9 mouse cellular contexts compared by ENCODE assay signal in genomic region chr2:168740496-168740895, GRCm38 (mm10). TPM values are rescaled to one million over a fixed set of nuclear protein-coding genes. Genes with fewer than 3 reads are reported as not detected.
DNase-seq lines count a peak whose midpoint lies in the region; ATAC-seq and TF ChIP-seq lines count a peak whose summit lies in the region.
"Had no signal": no experiment of that assay in that cellular context is flagged by ENCODE, and none has a peak within 500 bp of the region (broad histone marks: within the 10 kb centered on the region; RNA-seq: fewer than 3 reads in every experiment).

No protein-coding gene starts in this region.

- H3K4me3 ChIP-seq in heart, embryonic 11.5 days (ENCODE audit: low read depth, low read length): peak overlapping the region; percentile 71; the same call in 1 of the 2 replicates
- peak overlapping the region; percentile 76 to 97 for H3K4me3 ChIP-seq in ES-E14 (ENCODE audit: insufficient read depth in 1 of 2, low read depth in 1 of 2, low read length in 2 of 2, poor library complexity in 1 of 2, severe bottlenecking in 1 of 2)
- H3K4me3 ChIP-seq in hindbrain, embryonic 11.5 days (ENCODE audit: low read depth, low read length): peak overlapping the region; percentile 82; the same call in 1 of the 2 replicates
- H3K4me3 ChIP-seq in liver, postnatal 0 days (ENCODE audit: low read depth, low read length): no peak overlapping the region

- H3K4me1 ChIP-seq in heart, embryonic 11.5 days (ENCODE audit: control insufficient read depth, insufficient read depth, low read length): no peaks in the 10 kb centered on the region
- H3K4me1 ChIP-seq in ES-E14 (ENCODE audit: control insufficient read depth in 2 of 2, insufficient read depth in 2 of 2, low read length in 2 of 2, poor library complexity in 1 of 2): peaks cover 2 to 11% of the 10 kb centered on the region in 2 experiments; a peak in 2 of 4 replicates
- H3K4me1 ChIP-seq in hindbrain, embryonic 11.5 days (replicated peaks; ENCODE audit: control insufficient read depth, insufficient read depth, low read length): no peaks in the 10 kb centered on the region
- no peaks in the 10 kb centered on the region for H3K4me1 ChIP-seq in liver, postnatal 0 days (ENCODE audit: insufficient read depth)

- no peak for ATAC-seq in heart, embryonic 11.5 days (replicated peaks; ENCODE audit: insufficient number of reproducible peaks, low FRiP score, low TSS enrichment)
- no peak for ATAC-seq in hindbrain, embryonic 11.5 days (ENCODE audit: low FRiP score)
- ATAC-seq in liver, postnatal 0 days: no peak
- no peak for ATAC-seq in monocyte, adult 5-6 weeks (replicated peaks; ENCODE audit: insufficient number of reproducible peaks, low FRiP score, low TSS enrichment, poor library complexity, severe bottlenecking)

- H3K27ac ChIP-seq in heart, embryonic 11.5 days (ENCODE audit: low read depth, low read length): no peak overlapping the region
- no peak overlapping the region for H3K27ac ChIP-seq in ES-E14 (ENCODE audit: insufficient read depth, low read depth, low read length, poor library complexity, severe bottlenecking)
- H3K27ac ChIP-seq in hindbrain, embryonic 11.5 days (ENCODE audit: low read depth, low read length): no peak overlapping the region
- H3K27ac ChIP-seq in liver, postnatal 0 days (ENCODE audit: low read depth): no peak overlapping the region

- peaks cover 2% of the 10 kb centered on the region; the same call in 1 of the 2 replicates for H3K9me3 ChIP-seq in heart, embryonic 11.5 days (replicated peaks; ENCODE audit: control insufficient read depth, low read length)
- no peaks in the 10 kb centered on the region for H3K9me3 ChIP-seq in ES-E14 (ENCODE audit: control insufficient read depth, insufficient read depth, low read depth, low read length)
- no peaks in the 10 kb centered on the region for H3K9me3 ChIP-seq in hindbrain, embryonic 11.5 days (ENCODE audit: control insufficient read depth, low read length)
- H3K9me3 ChIP-seq in liver, postnatal 0 days (ENCODE audit: low read length): no peaks in the 10 kb centered on the region

- H3K4me2 ChIP-seq in heart, embryonic 11.5 days: peak overlapping the region; percentile 82; the same call in 1 of the 2 replicates
- H3K4me2 ChIP-seq in hindbrain, embryonic 11.5 days (replicated peaks; ENCODE audit: low read depth, low read length): 0 out of 2 replicates have a peak overlapping the region, but pooled peaks have one; percentile 76
- peak overlapping the region; percentile 74; the same call in 1 of the 2 replicates for H3K4me2 ChIP-seq in liver, postnatal 0 days (ENCODE audit: low read depth, low read length)

- H3K9ac ChIP-seq in heart, embryonic 11.5 days (ENCODE audit: low read depth, low read length): no peak overlapping the region
- 0 out of 2 replicates have a peak overlapping the region, but pooled peaks have one; percentile 19 for H3K9ac ChIP-seq in ES-E14 (ENCODE audit: insufficient read depth, low read depth, low read length, poor library complexity, severe bottlenecking)
- H3K9ac ChIP-seq in hindbrain, embryonic 11.5 days (ENCODE audit: low read depth, low read length): no peak overlapping the region
- H3K9ac ChIP-seq in liver, postnatal 0 days (replicated peaks): no peak overlapping the region

- no peak for TF ChIP-seq EP300 in liver, postnatal 0 days (IDR thresholded peaks at IDR 0.05; ENCODE audit: low read depth)

- in situ Hi-C loops in ES-E14 (cut with MboI; ENCODE audit: low sequenced_read_pairs in 2 of 2, unreplicated experiment in 2 of 2): no loop called here

- no peak for DNase-seq in heart, adult 8-10 months (ENCODE audit: low spot score)
- no peak for DNase-seq in ES-E14 (ENCODE audit: low read depth, low spot score)
- DNase-seq in hindbrain, embryonic 11.5 days (ENCODE audit: low spot score): no peak
- DNase-seq in liver, postnatal 0 days: no peak
- DNase-seq in urinary bladder, postnatal 25 days (ENCODE audit: low spot score): no peak
- no peak for DNase-seq in frontal cortex, postnatal 10 days (ENCODE audit: low spot score in 2 of 2)

- no peaks in the 10 kb centered on the region for H3K27me3 ChIP-seq in heart, embryonic 11.5 days (ENCODE audit: control insufficient read depth, insufficient read depth, low read length)
- H3K27me3 ChIP-seq in hindbrain, embryonic 11.5 days (ENCODE audit: control insufficient read depth, insufficient read depth, low read length): no peaks in the 10 kb centered on the region
- H3K27me3 ChIP-seq in liver, postnatal 0 days (ENCODE audit: insufficient read depth, low read length): peaks cover 11% of the 10 kb centered on the region; the same call in 1 of the 2 replicates

- no peaks in the 10 kb centered on the region for H3K36me3 ChIP-seq in heart, embryonic 11.5 days (ENCODE audit: control insufficient read depth, insufficient read depth, low read length)
- H3K36me3 ChIP-seq in ES-E14 (ENCODE audit: control insufficient read depth, insufficient read depth, low read length, poor library complexity, severe bottlenecking): no peaks in the 10 kb centered on the region
- H3K36me3 ChIP-seq in hindbrain, embryonic 11.5 days (ENCODE audit: control insufficient read depth, insufficient read depth, low read length): no peaks in the 10 kb centered on the region
- H3K36me3 ChIP-seq in liver, postnatal 0 days (replicated peaks; ENCODE audit: insufficient read depth, low read length): no peaks in the 10 kb centered on the region

- no peak for TF ChIP-seq CTCF in liver, postnatal 0 days (IDR thresholded peaks at IDR 0.05; ENCODE audit: low read depth)

- WGBS in heart, embryonic 11.5 days (ENCODE audit: insufficient replicate concordance): 82% methylated on average over 10 of the region's 10 CpGs
- WGBS in hindbrain, embryonic 11.5 days: 91% methylated on average over 10 of the region's 10 CpGs
- 81% methylated on average over 10 of the region's 10 CpGs for WGBS in liver, postnatal 0 days (ENCODE audit: insufficient replicate concordance)

TF ChIP-seq in ES-E14, 5 proteins besides CTCF, POLR2A, EP300 and RAD21:
- no peak for TF ChIP-seq ZC3H11A (IDR thresholded peaks at IDR 0.05; ENCODE audit: borderline replicate concordance, low read depth, low read length)
- no peak for TF ChIP-seq MAFK (IDR thresholded peaks at IDR 0.05; ENCODE audit: insufficient read depth, low read depth, low read length)
- no peak for TF ChIP-seq CHD2 (IDR thresholded peaks at IDR 0.05; ENCODE audit: low read depth, low read length)
- no peak for TF ChIP-seq ZNF384 (IDR thresholded peaks at IDR 0.05; ENCODE audit: low read depth, low read length)
- TF ChIP-seq HCFC1 (IDR thresholded peaks at IDR 0.05; ENCODE audit: borderline replicate concordance, insufficient read depth, low read length): no peak

RNA-seq across cellular contexts. Expression of gene Atp9a, which starts 1.7 kb away (rescaled TPM):
- polyA plus RNA-seq in heart, embryonic 11.5 days (2014; fragmentation: Nextera tagmentation; extraction: Ambion mirVana): 7.5 and 9.4 TPM in 2 replicates
- total RNA-seq in heart, adult 8-10 months (2022): 10 to 100 TPM; 53.2 to 63.6 (median 56.8) TPM
- 41.5 and 84.5 TPM in 2 replicates for total RNA-seq in ES-E14 (2012; rRNA removed)
- polyA plus RNA-seq in hindbrain, embryonic 11.5 days (2014; fragmentation: Nextera tagmentation; extraction: Ambion mirVana): 12.8 and 14.6 TPM in 2 replicates
- polyA plus RNA-seq in liver, postnatal 0 days (2015; fragmentation: Nextera tagmentation; extraction: Ambion mirVana): 7.3 and 7.8 TPM in 2 replicates
- total RNA-seq in monocyte, adult 5-6 weeks (2017): 0.32 to 1.3 TPM (median 0.38 TPM) in 3 replicates

RNA-seq across cellular contexts. Expression of gene Sall4, which starts 27.2 kb away (rescaled TPM):
- polyA plus RNA-seq in heart, embryonic 11.5 days (2014; fragmentation: Nextera tagmentation; extraction: Ambion mirVana): 4.3 and 5.9 TPM in 2 replicates
- 1 to 10 TPM; 1.3 to 2.6 (median 2.3) TPM for total RNA-seq in heart, adult 8-10 months (2022)
- 119 and 143 TPM in 2 replicates for total RNA-seq in ES-E14 (2012; rRNA removed)
- polyA plus RNA-seq in hindbrain, embryonic 11.5 days (2014; fragmentation: Nextera tagmentation; extraction: Ambion mirVana): 7.1 and 7.3 TPM in 2 replicates
- 3.1 TPM in 2 replicates for polyA plus RNA-seq in liver, postnatal 0 days (2015; fragmentation: Nextera tagmentation; extraction: Ambion mirVana)
- total RNA-seq in monocyte, adult 5-6 weeks (2017): not detected in 3 replicates
- total RNA-seq: hematopoietic stem cell, adult 5-6 weeks had no signal

Comparison
In these comparisons a context has a peak if more than half of its experiments do, and no peak if none do; other contexts are left out.
1. RNA of gene Atp9a, which starts 1.7 kb away (total RNA-seq): 53.2 to 63.6 TPM in heart, adult 8-10 months and 41.5 to 84.5 TPM in ES-E14; 0.32 to 1.3 TPM in monocyte, adult 5-6 weeks; every median in the first group is over 10 times any median in the second.
2. RNA of gene Sall4, which starts 27.2 kb away (total RNA-seq): 119 to 143 TPM in ES-E14; 1.3 to 2.6 TPM in heart, adult 8-10 months and not detected in monocyte, adult 5-6 weeks; every median in the first group is over 10 times any median in the second.
3. Peak in every context shown above with its lines, with median percentiles within 50 percentile points of each other: H3K4me2 ChIP-seq.